Mouse (Mus musculus): ENCODE results near the gene Rab1b.

DNA sequence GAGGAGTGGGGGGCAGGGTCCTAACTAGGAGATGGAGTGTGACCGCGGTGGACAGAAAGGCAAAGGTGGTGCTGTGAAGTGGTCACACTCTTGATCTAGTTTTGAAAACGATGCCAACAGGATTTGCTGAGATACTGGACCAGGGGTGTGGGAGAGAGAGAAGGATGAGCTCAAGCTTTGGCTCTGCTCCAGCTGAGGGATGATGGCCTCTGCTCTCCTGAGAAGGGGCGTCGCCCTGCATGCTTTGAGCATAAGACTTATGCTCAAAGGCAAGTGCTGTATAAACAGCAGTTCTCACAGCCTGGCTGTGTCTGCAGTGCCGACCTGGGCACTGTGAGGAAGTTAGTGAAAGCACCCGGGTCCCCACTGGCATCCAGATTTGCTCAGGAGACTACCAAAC is 41.8 kb downstream of the Rab1b start:
- TF ChIP-seq POLR2A (IDR thresholded peaks at IDR 0.05; ENCODE audit: control insufficient read depth, low read depth, low read length) (no peak), CTCF (IDR thresholded peaks at IDR 0.05; ENCODE audit: control insufficient read depth, insufficient read depth, insufficient replicate concordance, low read depth, low read length) (no peak)
